ENCODE assay signal across 22 mouse cellular contexts in genomic region chr6:146876820-146877219, GRCm38 (mm10). TPM values are rescaled to one million over a fixed set of nuclear protein-coding genes. Genes with fewer than 3 reads are reported as not detected.
DNase-seq lines count a peak whose midpoint lies in the region; TF ChIP-seq lines count a peak whose summit lies in the region.
"Had no signal": no experiment of that assay in that cellular context is flagged by ENCODE, and none has a peak within 500 bp of the region (broad histone marks: within the 10 kb centered on the region; RNA-seq: fewer than 3 reads in every experiment).

No protein-coding gene starts in this region.

- WGBS in kidney, adult 2 months = 98% methylated on average over 2 of the region's 2 CpGs

- H3K36me3 ChIP-seq in kidney, adult 2 months (ENCODE audit: control insufficient read depth, insufficient read depth, low read length) = no peaks in the 10 kb centered on the region
- no peaks in the 10 kb centered on the region for H3K36me3 ChIP-seq in testis, adult 2 months (ENCODE audit: control insufficient read depth, insufficient read depth, low read length)
- H3K36me3 ChIP-seq: embryonic facial prominence, embryonic 13.5 days; hindbrain, embryonic 15.5 days; limb, embryonic 12.5 days had no signal

- DNase-seq in heart, adult 11 months = peak; percentile 63
- DNase-seq in heart, adult 18-20 months = no peak
- DNase-seq in kidney, adult 2 months = no peak
- no peak for DNase-seq in kidney, postnatal 25 days
- no peak for DNase-seq in testis, postnatal 14 days (ENCODE audit: low spot score)
- DNase-seq in adrenal gland, adult 18-20 months (ENCODE audit: low spot score in 2 of 2) = no peak
- DNase-seq in urinary bladder, postnatal 10 days (ENCODE audit: low spot score) = no peak
- DNase-seq: cerebellum, adult 11 months; kidney, adult 8-10 months; lung, adult 18-20 months; midbrain, embryonic 14.5 days; thymus, postnatal 36 days had no signal

- no peak for TF ChIP-seq POLR2A in kidney, adult 2 months (IDR thresholded peaks at IDR 0.05; ENCODE audit: low read depth, low read length)
- no peak for TF ChIP-seq POLR2A in testis, adult 2 months (IDR thresholded peaks at IDR 0.05; ENCODE audit: control insufficient read depth, low read depth, low read length)

- H3K27me3 ChIP-seq in kidney, adult 2 months (replicated peaks; ENCODE audit: control insufficient read depth, insufficient read depth, low read length) = no peaks in the 10 kb centered on the region
- H3K27me3 ChIP-seq in testis, adult 2 months (ENCODE audit: control insufficient read depth, insufficient read depth, low read length) = no peaks in the 10 kb centered on the region
- H3K27me3 ChIP-seq: embryonic facial prominence, embryonic 13.5 days; hindbrain, embryonic 15.5 days; limb, embryonic 12.5 days had no signal

- no peak overlapping the region for H3K4me3 ChIP-seq in kidney, adult 2 months (ENCODE audit: insufficient read depth, low read depth, low read length)
- H3K4me3 ChIP-seq in testis, adult 2 months (ENCODE audit: control insufficient read depth, low read depth, low read length) = no peak overlapping the region
- H3K4me3 ChIP-seq: embryonic facial prominence, embryonic 13.5 days; hindbrain, embryonic 15.5 days; limb, embryonic 12.5 days had no signal

- H3K4me1 ChIP-seq in kidney, adult 2 months (ENCODE audit: control insufficient read depth, insufficient read depth, low read length) = no peaks in the 10 kb centered on the region
- no peaks in the 10 kb centered on the region for H3K4me1 ChIP-seq in testis, adult 2 months (ENCODE audit: control insufficient read depth, insufficient read depth, low read length)
- H3K4me1 ChIP-seq: hindbrain, embryonic 15.5 days had no signal

- 0 out of 2 replicates have a peak, but pooled peaks have one; percentile 11 for TF ChIP-seq CTCF in kidney, adult 2 months (conservative IDR thresholded peaks at IDR 0.05; ENCODE audit: insufficient read depth, insufficient read length, low read depth, low read length)
- peak; percentile 39; the same call in 1 of the 2 replicates for TF ChIP-seq CTCF in testis, adult 2 months (IDR thresholded peaks at IDR 0.05; ENCODE audit: control insufficient read depth, insufficient read depth, insufficient replicate concordance, low read depth, low read length)

- H3K27ac ChIP-seq in kidney, adult 2 months (ENCODE audit: insufficient read depth, low read depth, low read length) = no peak overlapping the region
- no peak overlapping the region for H3K27ac ChIP-seq in testis, adult 2 months (ENCODE audit: control insufficient read depth, insufficient read depth, low read depth, low read length)
- H3K27ac ChIP-seq: embryonic facial prominence, embryonic 13.5 days; hindbrain, embryonic 15.5 days; limb, embryonic 12.5 days had no signal

RNA-seq across cellular contexts. Expression of gene Ppfibp1, which starts 11.5 kb away (rescaled TPM):
- 100 to 1,000 TPM; 115 to 130 TPM for total RNA-seq in heart, adult 18-20 months (2021)
- polyA plus RNA-seq in kidney, adult 2 months (2012; rRNA removed) = 20.6 and 23.4 TPM in 2 replicates
- 9.2 and 10.9 TPM in 2 replicates for polyA plus RNA-seq in testis, adult 2 months (2012; rRNA removed)
- total RNA-seq in adrenal gland, adult 18-20 months (2021) = 10 to 100 TPM; 72.0 to 88.3 TPM

RNA-seq across cellular contexts. Expression of gene Smco2, which starts 26.9 kb away (rescaled TPM):
- 1 to 10 TPM; 2.2 TPM for total RNA-seq in heart, adult 18-20 months (2021)
- polyA plus RNA-seq in kidney, adult 2 months (2012; rRNA removed) = 0.11 TPM in 1 of 2 replicates, not detected in the other
- polyA plus RNA-seq in testis, adult 2 months (2012; rRNA removed) = 299 and 314 TPM in 2 replicates
- not detected for total RNA-seq in adrenal gland, adult 18-20 months (2021)
- total RNA-seq: layer of hippocampus, adult 18-20 months; left cerebral cortex, adult 18-20 months; megakaryocyte progenitor cell, adult 5-6 weeks had no signal
- polyA plus RNA-seq: C2C12; embryonic facial prominence, embryonic 13.5 days; hindbrain, embryonic 15.5 days; limb, embryonic 12.5 days; midbrain, embryonic 14.5 days; spleen, adult 2 months; stomach, embryonic 16.5 days had no signal
